Mouse (Mus musculus) liver, embryonic 12.5 days (tissue): ENCODE results near the gene Slc26a6. TPM values are rescaled to one million over a fixed set of nuclear protein-coding genes. Genes with fewer than 3 reads are reported as not detected.
A peak's percentile ranks its signal among the peaks of the same experiment; 100 is the strongest.

Experiments used
- ATAC-seq: fragments of 200-750 bp; cut with Nextera tagmentation; 2 replicates; pipeline ENCODE4 v1.8.0; 2017; ENCODE audit warnings: moderate number of reproducible peaks, mild to moderate bottlenecking, moderate library complexity
- H3K27ac ChIP-seq: fragments of 300-500 bp; sonication (generic); 2 replicates; pipeline ENCODE4 v1.5.1; 2016; ENCODE audit warnings: mild to moderate bottlenecking
- H3K27me3 ChIP-seq: fragments of 300-500 bp; sonication (generic); replicated peaks from 2 replicates; pipeline ENCODE4 v1.6.1; 2016; ENCODE audit warnings: mild to moderate bottlenecking, moderate library complexity
- H3K36me3 ChIP-seq: fragments of 300-500 bp; sonication (generic); 2 replicates; pipeline ENCODE4 v1.6.1; 2016; ENCODE audit warnings: mild to moderate bottlenecking, moderate library complexity
- H3K4me1 ChIP-seq: fragments of 300-500 bp; sonication (generic); 2 replicates; pipeline ENCODE4 v1.6.1; 2016
- H3K4me2 ChIP-seq: fragments of 300-500 bp; sonication (generic); 2 replicates; pipeline ENCODE4 v1.6.1; 2016; ENCODE audit warnings: mild to moderate bottlenecking, moderate library complexity
- H3K4me3 ChIP-seq: fragments of 300-500 bp; sonication (generic); 2 replicates; pipeline ENCODE4 v1.5.1; 2016; ENCODE audit warnings: mild to moderate bottlenecking, moderate library complexity
- H3K9ac ChIP-seq: fragments of 300-500 bp; sonication (generic); 2 replicates; pipeline ENCODE4 v1.6.1; 2016; ENCODE audit warnings: mild to moderate bottlenecking, moderate library complexity
- H3K9me3 ChIP-seq: fragments of 300-500 bp; sonication (generic); replicated peaks from 2 replicates; pipeline ENCODE4 v1.6.1; 2016; ENCODE audit warnings: mild to moderate bottlenecking, moderate library complexity
- WGBS: fragments of 180-500 bp; shearing (Covaris S2); methylation state at CpG from one replicate; pipeline ENCODE4 v1.1.7; 2016; ENCODE audit not compliant: insufficient replicate concordance; 5-methylcytosine and 5-hydroxymethylcytosine counted together
- polyA plus RNA-seq: library from polyadenylated mRNA; unstranded; fragments of >200 nt; fragmentation: Nextera tagmentation; extraction: Ambion mirVana; gene quantifications from 2 replicates; pipeline ENCODE4 v1.2.1, GENCODE M21; 2016

Slc26a6 gene
- polyA plus RNA-seq, 1 experiment from 2014 or later: 6.9 TPM

DNA sequence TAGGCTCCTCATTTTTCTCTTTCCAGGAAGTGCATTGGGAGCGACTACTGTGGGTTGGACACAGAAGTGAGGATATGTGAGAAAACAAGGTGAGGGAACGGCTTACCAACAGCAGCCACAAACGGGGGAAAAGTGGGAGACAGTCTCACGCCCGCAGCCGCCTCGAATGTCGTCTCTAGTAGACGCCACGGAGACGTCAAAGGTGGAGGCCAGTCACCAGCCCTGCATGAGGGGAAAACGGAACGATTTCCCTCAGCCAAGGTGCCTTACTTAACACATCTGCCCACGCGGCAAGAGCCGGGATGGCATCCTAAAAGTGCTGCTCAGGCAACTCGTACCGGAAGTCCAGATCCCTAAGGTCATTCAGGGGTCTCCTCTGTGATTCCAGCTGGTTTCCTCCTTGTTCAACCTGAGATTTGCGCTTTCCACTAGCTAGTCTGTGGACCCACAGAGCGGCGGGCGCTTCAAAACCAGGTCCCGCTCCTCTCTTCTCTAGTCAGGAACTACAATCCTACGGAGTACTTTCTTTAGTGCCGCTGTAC lies 28.9 kb upstream of the Slc26a6 start:
- H3K4me3 ChIP-seq: no peak overlapping the region

DNA sequence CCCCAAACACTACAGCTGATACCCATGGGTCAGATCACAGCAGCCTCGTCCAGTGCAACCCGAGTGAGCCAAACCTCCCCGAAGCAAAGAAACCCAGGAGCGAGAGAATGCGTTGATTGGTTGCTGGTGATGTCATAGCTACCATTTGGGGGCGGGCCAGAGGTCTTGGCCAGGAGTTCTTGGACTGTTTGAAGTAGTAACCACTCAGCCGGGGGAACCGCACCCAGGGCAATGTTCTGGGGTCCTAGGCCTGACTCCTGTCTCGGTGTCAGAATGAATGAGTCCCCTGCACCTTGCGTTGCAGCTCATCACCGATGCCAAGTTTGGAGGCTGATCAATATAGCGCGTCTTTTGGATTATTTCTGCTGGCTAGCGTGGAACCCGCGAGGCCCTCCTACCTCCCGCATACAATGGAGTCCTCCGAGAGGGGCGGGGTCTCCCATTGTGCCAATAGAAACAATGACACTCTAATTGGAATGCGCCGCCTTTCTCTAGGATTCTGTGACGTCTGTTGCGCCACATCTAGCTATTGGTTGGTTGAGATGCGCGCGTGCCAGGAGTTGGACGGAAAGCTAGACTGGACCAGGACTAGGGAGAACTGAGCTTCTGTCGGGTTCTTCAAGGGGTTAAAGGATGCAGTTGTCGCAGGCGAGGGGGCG lies 28.2 kb upstream of the Slc26a6 start:
- Histone ChIP-seq H3K9me3 (no peaks in the 10 kb centered on the region), H3K4me1 (peaks cover 17% of the 10 kb centered on the region), H3K4me2 (peak overlapping the region; percentile 70; the same call in 1 of the 2 replicates), H3K4me3 (0 out of 2 replicates have a peak overlapping the region, but pooled peaks have one; percentile 0), H3K36me3 (no peaks in the 10 kb centered on the region), H3K27me3 (peaks cover 99% of the 10 kb centered on the region), H3K27ac (no peak overlapping the region), H3K9ac (no peak overlapping the region)
- ATAC-seq: no peak
- WGBS: 3% methylated on average over 31 of the region's 31 CpGs

More for the DNA sequence above, 28.9 kb upstream of the Slc26a6 start:
- Histone ChIP-seq H3K27ac (no peak overlapping the region), H3K36me3 (no peaks in the 10 kb centered on the region), H3K4me2 (no peak overlapping the region), H3K9me3 (no peaks in the 10 kb centered on the region), H3K27me3 (peaks cover 93% of the 10 kb centered on the region), H3K9ac (no peak overlapping the region), H3K4me1 (peaks cover 17% of the 10 kb centered on the region)
- 4% methylated on average over 25 of the region's 25 CpGs for WGBS
- no peak for ATAC-seq

DNA sequence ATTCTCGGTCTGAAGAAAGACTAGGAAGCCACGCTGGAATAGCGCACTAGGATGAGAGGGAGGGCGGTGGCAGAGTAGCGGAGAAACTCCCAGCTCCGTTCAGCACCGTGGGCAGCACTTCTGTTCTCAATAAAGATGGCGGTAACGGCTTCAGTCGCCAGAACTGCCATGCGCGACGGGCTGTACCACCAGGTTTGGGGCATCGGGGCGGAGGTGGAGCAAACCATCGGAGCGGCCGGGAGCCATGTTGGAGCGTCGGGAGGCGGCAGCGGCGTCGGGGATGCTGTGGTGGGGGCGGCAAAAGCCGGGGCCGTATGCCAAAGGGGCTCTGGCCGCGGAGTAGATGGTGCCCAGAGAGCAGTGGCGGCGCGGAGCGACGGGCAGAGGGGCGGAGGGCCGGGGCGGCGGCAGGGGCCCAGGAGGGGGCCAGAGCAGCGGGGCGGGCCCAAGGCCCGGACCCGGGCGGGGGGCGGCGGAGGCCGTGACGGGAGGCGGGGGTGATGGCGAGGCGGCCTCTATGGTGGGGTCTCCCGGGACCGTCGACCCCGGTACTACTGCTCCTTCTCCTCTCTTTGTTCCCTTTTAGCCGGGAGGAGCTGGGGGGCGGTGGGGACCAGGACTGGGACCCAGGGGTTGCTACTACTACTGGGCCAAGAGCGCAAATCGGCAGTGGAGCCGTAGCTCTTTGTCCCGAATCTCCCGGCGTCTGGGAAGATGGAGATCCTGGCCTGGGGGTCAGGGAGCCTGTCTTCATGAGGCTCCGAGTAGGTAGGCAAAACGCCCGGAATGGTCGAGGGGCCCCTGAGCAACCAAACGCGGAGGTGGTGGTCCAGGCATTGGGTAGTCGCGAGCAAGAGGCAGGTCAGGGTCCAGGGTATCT lies 27.0 kb upstream of the Slc26a6 start, which contains the start of gene Celsr3:
Gene Celsr3 (plus strand): TSS at position 501 of the 880 bp plus-strand sequence.
- Histone ChIP-seq H3K27ac (no peak within 1 kb of the TSS), H3K4me1 (peaks cover 17% of the 10 kb centered on the region), H3K9ac (no peak within 1 kb of the TSS), H3K36me3 (no peaks in the 10 kb centered on the region), H3K4me3 (peak within 1 kb of the TSS; percentile 46), H3K4me2 (peak within 1 kb of the TSS; percentile 70), H3K27me3 (peaks cover 99% of the 10 kb centered on the region), H3K9me3 (no peaks in the 10 kb centered on the region)
- ATAC-seq: peak; percentile 23; the same call in 1 of the 2 replicates
- 4% methylated on average over 63 of the region's 70 CpGs for WGBS

DNA sequence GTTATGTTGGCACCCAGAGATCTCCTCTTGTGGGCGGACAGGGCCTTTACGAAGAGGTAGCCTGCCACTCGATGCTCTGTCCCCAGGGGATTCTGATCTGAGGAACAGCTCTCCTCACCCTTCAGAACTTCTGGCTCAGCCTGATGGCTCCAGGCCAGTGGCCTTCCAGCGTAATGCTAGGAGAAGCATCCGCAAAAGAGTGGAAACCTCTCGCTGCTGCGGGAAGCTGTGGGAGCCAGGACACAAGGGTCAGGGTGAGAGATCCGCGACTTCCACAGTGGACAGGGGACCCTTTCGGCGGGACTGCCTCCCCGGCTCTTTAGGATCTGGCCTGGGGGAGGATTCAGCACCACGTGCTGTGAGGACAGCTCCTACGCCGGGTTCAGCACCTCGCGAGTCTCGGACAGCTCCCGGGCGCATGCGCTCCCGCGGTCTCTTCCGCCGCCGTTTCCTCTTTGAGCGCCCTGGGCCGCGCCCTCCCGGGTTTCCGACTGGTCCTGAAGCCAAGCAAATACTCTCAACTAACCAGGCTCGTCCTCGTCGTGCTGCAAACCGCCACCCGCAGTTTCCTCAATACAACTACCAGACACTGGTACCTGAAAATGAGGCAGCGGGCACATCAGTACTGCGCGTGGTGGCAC lies 26.3 kb upstream of the Slc26a6 start:
- Histone ChIP-seq H3K4me2 (peak overlapping the region; percentile 70), H3K4me3 (peak overlapping the region; percentile 46), H3K27me3 (peaks cover 99% of the 10 kb centered on the region), H3K27ac (no peak overlapping the region), H3K36me3 (no peaks in the 10 kb centered on the region), H3K4me1 (peaks cover 23% of the 10 kb centered on the region), H3K9me3 (no peaks in the 10 kb centered on the region), H3K9ac (no peak overlapping the region)
- WGBS: 3% methylated on average over 39 of the region's 39 CpGs
- peak; percentile 51 for ATAC-seq

DNA sequence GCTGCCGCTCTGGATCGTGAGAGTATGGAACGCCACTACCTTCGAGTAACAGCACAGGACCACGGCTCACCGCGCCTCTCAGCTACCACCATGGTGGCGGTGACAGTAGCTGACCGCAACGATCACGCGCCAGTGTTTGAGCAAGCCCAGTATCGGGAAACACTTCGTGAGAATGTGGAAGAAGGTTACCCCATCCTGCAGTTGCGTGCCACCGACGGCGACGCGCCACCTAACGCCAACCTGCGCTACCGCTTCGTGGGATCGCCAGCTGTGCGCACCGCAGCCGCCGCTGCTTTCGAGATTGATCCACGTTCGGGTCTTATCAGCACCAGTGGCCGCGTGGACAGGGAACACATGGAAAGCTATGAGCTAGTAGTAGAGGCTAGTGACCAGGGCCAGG lies 25.6 kb upstream of the Slc26a6 start:
- Histone ChIP-seq H3K27ac (no peak overlapping the region), H3K4me2 (peak overlapping the region; percentile 70), H3K9ac (no peak overlapping the region), H3K36me3 (no peaks in the 10 kb centered on the region), H3K4me1 (peaks cover 29% of the 10 kb centered on the region), H3K27me3 (peaks cover 99% of the 10 kb centered on the region), H3K4me3 (peak overlapping the region; percentile 46), H3K9me3 (no peaks in the 10 kb centered on the region)
- WGBS: 8% methylated on average over 34 of the region's 34 CpGs
- no peak; the same call in 1 of the 2 replicates for ATAC-seq

DNA sequence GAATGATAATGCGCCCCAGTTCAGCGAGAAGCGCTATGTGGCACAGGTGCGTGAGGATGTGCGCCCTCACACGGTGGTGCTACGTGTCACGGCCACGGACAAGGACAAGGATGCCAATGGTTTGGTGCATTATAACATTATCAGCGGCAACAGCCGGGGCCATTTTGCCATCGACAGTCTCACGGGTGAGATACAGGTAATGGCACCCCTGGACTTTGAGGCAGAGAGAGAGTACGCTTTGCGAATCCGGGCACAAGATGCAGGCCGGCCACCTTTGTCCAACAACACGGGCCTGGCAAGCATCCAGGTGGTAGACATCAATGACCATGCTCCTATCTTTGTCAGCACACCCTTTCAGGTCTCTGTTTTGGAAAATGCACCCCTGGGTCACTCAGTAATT lies 25.2 kb upstream of the Slc26a6 start:
- Histone ChIP-seq H3K36me3 (no peaks in the 10 kb centered on the region), H3K27me3 (peaks cover 100% of the 10 kb centered on the region), H3K9ac (no peak overlapping the region), H3K4me2 (peak overlapping the region; percentile 70; the same call in 1 of the 2 replicates), H3K9me3 (no peaks in the 10 kb centered on the region), H3K4me3 (no peak overlapping the region), H3K4me1 (peaks cover 34% of the 10 kb centered on the region), H3K27ac (no peak overlapping the region)
- WGBS: 44% methylated on average over 18 of the region's 18 CpGs
- no peak for ATAC-seq

DNA sequence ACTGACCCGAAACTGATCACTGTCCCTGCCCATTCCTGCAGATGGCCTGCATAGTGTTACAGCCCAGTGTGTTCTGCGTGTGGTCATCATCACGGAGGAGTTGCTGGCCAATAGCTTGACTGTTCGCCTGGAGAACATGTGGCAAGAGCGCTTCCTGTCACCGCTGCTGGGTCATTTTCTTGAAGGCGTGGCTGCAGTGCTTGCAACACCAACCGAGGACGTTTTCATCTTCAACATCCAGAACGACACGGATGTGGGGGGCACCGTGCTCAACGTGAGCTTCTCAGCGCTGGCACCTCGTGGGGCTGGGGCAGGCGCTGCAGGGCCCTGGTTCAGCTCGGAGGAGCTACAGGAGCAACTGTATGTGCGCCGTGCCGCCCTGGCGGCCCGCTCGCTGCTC lies 21.4 kb upstream of the Slc26a6 start:
- Histone ChIP-seq H3K4me1 (peaks cover 27% of the 10 kb centered on the region), H3K4me2 (peak overlapping the region; percentile 93), H3K9me3 (no peaks in the 10 kb centered on the region), H3K27me3 (peaks cover 88% of the 10 kb centered on the region), H3K36me3 (no peaks in the 10 kb centered on the region), H3K4me3 (peak overlapping the region; percentile 59), H3K27ac (no peak overlapping the region), H3K9ac (no peak overlapping the region)
- no peak for ATAC-seq
- 6% methylated on average over 23 of the region's 23 CpGs for WGBS

DNA sequence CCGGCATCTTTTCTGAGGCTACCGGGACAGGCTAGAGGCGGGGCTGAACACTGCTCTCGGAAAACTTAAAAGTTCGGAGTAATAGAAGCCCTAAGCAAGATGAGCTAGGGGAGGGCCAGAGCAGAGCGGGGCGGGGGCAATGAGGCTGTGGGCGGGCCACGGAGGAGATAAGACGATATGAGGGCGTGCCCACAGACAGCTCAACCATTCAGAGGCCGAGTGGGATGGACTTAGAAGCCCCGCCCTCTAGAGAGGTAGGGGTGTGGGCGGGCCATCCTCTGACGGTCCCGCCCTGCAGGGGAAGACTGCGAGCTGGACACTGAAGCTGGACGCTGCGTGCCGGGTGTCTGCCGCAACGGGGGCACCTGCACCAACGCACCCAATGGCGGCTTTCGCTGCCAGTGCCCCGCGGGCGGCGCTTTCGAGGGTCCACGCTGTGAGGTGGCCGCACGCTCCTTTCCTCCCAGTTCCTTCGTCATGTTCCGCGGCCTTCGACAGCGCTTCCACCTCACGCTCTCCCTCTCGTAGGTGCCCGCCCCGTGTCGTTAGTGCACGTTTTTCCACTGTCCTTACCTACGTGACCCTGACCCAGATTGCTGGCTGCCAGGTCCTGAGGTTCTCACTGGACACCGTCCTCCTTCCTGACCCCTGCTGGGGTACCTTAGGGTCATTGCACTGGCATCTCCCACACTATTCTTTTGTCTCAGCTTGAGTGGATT lies 20.5 kb upstream of the Slc26a6 start:
- peaks cover 87% of the 10 kb centered on the region for H3K27me3 ChIP-seq
- 7% methylated on average over 46 of the region's 46 CpGs for WGBS
- peak; percentile 97 for ATAC-seq
- peak overlapping the region; percentile 59 for H3K4me3 ChIP-seq
- H3K27ac ChIP-seq: no peak overlapping the region
- peaks cover 21% of the 10 kb centered on the region for H3K4me1 ChIP-seq
- H3K4me2 ChIP-seq: peak overlapping the region; percentile 93
- H3K9ac ChIP-seq: no peak overlapping the region
- no peaks in the 10 kb centered on the region for H3K36me3 ChIP-seq
- no peaks in the 10 kb centered on the region for H3K9me3 ChIP-seq

DNA sequence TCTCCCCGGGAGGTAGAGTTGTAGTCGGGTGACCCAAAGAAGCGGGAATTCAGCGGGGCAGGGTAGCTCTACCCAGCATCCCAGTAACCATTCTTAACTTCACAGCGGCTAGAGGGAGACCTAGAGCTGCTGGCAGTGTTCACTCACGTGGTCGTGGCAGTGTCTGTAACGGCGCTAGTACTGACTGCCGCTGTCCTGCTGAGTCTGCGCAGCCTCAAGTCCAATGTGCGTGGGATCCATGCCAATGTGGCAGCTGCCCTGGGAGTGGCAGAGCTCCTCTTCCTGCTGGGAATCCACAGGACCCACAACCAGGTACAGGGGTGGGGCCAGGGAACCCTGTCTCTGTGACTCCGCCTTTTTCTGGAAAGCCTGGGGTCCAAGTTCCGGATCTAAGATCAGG lies 10.1 kb upstream of the Slc26a6 start:
- peak; percentile 8; the same call in 1 of the 2 replicates for ATAC-seq

DNA sequence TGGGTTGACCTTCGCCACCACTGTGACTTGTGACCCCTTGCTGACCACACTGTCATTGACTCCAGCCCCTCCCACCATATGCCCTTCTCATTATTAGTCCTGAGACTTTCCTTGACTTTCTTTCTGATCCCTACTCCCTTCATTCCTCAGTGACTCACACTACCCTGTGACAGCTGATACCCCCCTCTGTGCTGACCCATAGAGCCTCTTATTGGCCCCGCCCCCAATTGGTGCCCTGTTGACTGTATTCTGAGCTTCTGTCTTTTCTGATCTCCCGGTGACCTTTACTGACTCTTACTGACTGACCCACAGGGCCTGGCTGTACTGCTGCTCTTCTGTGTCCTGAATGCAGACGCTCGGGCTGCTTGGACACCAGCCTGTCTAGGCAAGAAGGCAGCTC lies 7.7 kb upstream of the Slc26a6 start:
- Histone ChIP-seq H3K36me3 (no peaks in the 10 kb centered on the region), H3K27me3 (peaks cover 72% of the 10 kb centered on the region), H3K4me3 (no peak overlapping the region), H3K27ac (no peak overlapping the region), H3K9me3 (no peaks in the 10 kb centered on the region), H3K4me2 (no peak overlapping the region), H3K9ac (no peak overlapping the region), H3K4me1 (no peaks in the 10 kb centered on the region)
- no peak for ATAC-seq
- 66% methylated on average over 5 of the region's 5 CpGs for WGBS

More for the DNA sequence above, 10.1 kb upstream of the Slc26a6 start:
- H3K4me3 ChIP-seq: no peak overlapping the region
- H3K4me1 ChIP-seq: no peaks in the 10 kb centered on the region
- H3K36me3 ChIP-seq: no peaks in the 10 kb centered on the region
- peaks cover 75% of the 10 kb centered on the region for H3K27me3 ChIP-seq
- no peaks in the 10 kb centered on the region for H3K9me3 ChIP-seq
- H3K27ac ChIP-seq: no peak overlapping the region
- peak overlapping the region; percentile 45 for H3K4me2 ChIP-seq
- no peak overlapping the region for H3K9ac ChIP-seq
- WGBS: 9% methylated on average over 14 of the region's 14 CpGs

DNA sequence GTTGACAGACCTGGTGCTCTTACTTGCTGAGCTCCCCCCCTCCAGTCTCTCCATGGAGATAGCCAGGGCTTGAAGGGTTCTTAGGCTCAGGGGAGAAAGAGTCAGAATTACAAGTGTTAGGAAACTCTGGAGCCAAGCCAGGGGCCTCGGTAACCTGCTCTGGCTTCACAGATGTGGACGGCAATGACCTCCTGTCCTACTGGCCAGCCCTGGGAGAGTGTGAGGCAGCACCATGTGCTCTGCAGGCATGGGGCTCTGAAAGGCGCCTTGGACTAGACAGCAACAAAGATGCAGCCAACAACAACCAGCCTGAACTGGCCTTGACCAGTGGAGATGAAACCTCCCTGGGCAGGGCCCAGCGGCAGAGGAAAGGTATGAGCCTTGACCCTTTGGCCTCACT lies 5.7 kb upstream of the Slc26a6 start:
- no peaks in the 10 kb centered on the region for H3K36me3 ChIP-seq
- no peak overlapping the region for H3K4me2 ChIP-seq
- peaks cover under 1% of the 10 kb centered on the region; the same call in 1 of the 2 replicates for H3K4me1 ChIP-seq
- H3K4me3 ChIP-seq: no peak overlapping the region
- H3K9me3 ChIP-seq: no peaks in the 10 kb centered on the region
- H3K27ac ChIP-seq: no peak overlapping the region
- no peak overlapping the region for H3K9ac ChIP-seq
- no peak for ATAC-seq
- 59% methylated on average over 4 of the region's 4 CpGs for WGBS
- peaks cover 55% of the 10 kb centered on the region for H3K27me3 ChIP-seq
